Mouse (Mus musculus) neural tube, embryonic 14.5 days (tissue): ENCODE measurements around the gene 4632433K11Rik. TPM values are rescaled to one million over a fixed set of nuclear protein-coding genes. Genes with fewer than 3 reads are reported as not detected.
"Not testable (repeated sequence)": the region's sequence is repeated elsewhere in the genome, so short reads cannot be mapped to it uniquely, and the experiment has no call there.

Experiments
- ATAC-seq: fragments of 200-750 bp; cut with Nextera tagmentation; 2 replicates; pipeline ENCODE4 v1.8.0; 2017; ENCODE audit warnings: low read depth, mild to moderate bottlenecking, moderate TSS enrichment, moderate library complexity
- H3K27ac ChIP-seq: fragments of 300-500 bp; sonication (generic); 2 replicates; pipeline ENCODE4 v1.5.1; 2014; ENCODE audit warnings: low read depth, mild to moderate bottlenecking, control low read depth, low read length, moderate library complexity, mixed read lengths
- H3K27me3 ChIP-seq: fragments of 300-500 bp; sonication (generic); 2 replicates; pipeline ENCODE4 v1.6.1; 2014; ENCODE audit warnings: low read length; ENCODE audit not compliant: control insufficient read depth, insufficient read depth
- H3K36me3 ChIP-seq: fragments of 300-500 bp; sonication (generic); 2 replicates; pipeline ENCODE4 v1.6.1; 2014; ENCODE audit warnings: low read length, mixed read lengths; ENCODE audit not compliant: control insufficient read depth, insufficient read depth
- H3K4me1 ChIP-seq: fragments of 300-500 bp; sonication (generic); 2 replicates; pipeline ENCODE4 v1.6.1; 2014; ENCODE audit warnings: low read length; ENCODE audit not compliant: control insufficient read depth, insufficient read depth
- H3K4me2 ChIP-seq: fragments of 300-500 bp; sonication (generic); 2 replicates; pipeline ENCODE4 v1.6.1; 2014; ENCODE audit warnings: mild to moderate bottlenecking, low read depth, low read length, control low read depth
- H3K4me3 ChIP-seq: fragments of 300-500 bp; sonication (generic); 2 replicates; pipeline ENCODE4 v1.5.1; 2014; ENCODE audit warnings: low read depth, low read length, control low read depth, mixed read lengths
- H3K9ac ChIP-seq: fragments of 300-500 bp; sonication (generic); replicated peaks from 2 replicates; pipeline ENCODE4 v1.6.1; 2014; ENCODE audit warnings: low read depth, mild to moderate bottlenecking, control low read depth, low read length, mixed read lengths
- H3K9me3 ChIP-seq: fragments of 300-500 bp; sonication (generic); 2 replicates; pipeline ENCODE4 v1.6.1; 2016; ENCODE audit warnings: low read length; ENCODE audit not compliant: control insufficient read depth
- WGBS: fragments of 180-500 bp; shearing (Covaris S2); extraction: QIAGEN DNeasy Blood & Tissue Kit; methylation state at CpG from one replicate; pipeline ENCODE4 v1.1.7; 2014; 5-methylcytosine and 5-hydroxymethylcytosine counted together
- polyA plus RNA-seq: library from polyadenylated mRNA; unstranded; fragments of >200 nt; fragmentation: Nextera tagmentation; extraction: Ambion mirVana; gene quantifications from 2 replicates; pipeline ENCODE4 v1.2.1, GENCODE M21; 2014

The 4632433K11Rik gene
- polyA plus RNA-seq, 1 experiment from 2014 or later = not detected

DNA sequence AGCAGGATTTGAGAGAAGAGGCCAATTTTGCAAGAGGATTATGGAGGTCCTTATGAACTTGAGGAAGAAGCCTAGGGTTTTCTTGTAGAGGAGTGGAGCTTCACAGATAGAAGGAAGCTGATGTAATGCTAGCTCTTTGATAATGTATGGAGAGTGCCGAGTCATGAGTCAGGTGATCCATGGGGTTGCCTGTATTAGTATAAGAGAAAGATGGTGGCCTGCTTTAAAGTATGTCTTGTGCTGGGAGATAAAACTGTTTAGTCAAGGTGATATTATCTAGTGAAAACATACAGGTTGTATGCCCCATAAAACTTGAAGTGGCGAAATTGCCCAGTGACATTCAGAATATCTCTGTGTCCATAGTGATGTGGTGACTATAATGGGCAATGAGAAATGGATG, 43.0 kb downstream of the 4632433K11Rik start:
- Histone ChIP-seq H3K4me3 (no peak overlapping the region), H3K27me3 (no peaks in the 10 kb centered on the region; the same call in 1 of the 2 replicates), H3K4me1 (peaks cover 9% of the 10 kb centered on the region; the same call in 1 of the 2 replicates), H3K9me3 (no peaks in the 10 kb centered on the region), H3K9ac (no peak overlapping the region), H3K4me2 (no peak overlapping the region), H3K36me3 (peaks cover 57% of the 10 kb centered on the region), H3K27ac (no peak overlapping the region)
- WGBS = 90% methylated on average over 2 of the region's 2 CpGs
- no peak for ATAC-seq

DNA sequence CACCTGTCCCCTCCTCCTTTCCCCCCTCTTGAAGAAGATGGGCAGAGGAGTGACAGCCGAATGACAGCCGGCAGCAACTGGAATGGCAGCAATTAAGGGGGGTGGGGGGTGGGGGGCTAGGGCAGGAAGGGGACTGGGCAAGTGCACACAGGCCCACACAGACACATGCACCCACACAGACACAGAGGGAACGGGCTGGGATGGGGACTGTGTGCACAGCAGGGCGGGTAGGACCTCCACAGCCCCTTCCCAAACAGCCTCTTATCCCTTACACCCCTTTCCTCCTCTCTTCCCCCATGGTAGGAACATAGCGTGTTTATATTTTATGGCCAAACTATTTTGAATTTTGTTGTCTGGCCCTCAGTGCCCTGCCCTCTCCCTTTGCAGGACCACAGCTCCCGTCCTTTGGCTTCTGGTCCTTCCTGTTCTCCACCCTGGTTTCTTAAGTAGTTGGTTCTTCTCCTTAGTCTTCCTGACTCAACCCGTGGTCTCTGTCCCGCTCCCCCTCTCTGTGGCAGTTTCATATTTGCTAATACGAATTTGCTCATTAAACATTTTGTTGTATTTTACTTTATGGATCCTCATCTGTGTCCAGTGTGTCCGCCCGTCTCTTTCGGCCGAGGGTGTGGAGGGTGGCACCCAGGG, 45.6 kb downstream of the 4632433K11Rik start:
- peak overlapping the region; percentile 93 for H3K4me3 ChIP-seq

DNA sequence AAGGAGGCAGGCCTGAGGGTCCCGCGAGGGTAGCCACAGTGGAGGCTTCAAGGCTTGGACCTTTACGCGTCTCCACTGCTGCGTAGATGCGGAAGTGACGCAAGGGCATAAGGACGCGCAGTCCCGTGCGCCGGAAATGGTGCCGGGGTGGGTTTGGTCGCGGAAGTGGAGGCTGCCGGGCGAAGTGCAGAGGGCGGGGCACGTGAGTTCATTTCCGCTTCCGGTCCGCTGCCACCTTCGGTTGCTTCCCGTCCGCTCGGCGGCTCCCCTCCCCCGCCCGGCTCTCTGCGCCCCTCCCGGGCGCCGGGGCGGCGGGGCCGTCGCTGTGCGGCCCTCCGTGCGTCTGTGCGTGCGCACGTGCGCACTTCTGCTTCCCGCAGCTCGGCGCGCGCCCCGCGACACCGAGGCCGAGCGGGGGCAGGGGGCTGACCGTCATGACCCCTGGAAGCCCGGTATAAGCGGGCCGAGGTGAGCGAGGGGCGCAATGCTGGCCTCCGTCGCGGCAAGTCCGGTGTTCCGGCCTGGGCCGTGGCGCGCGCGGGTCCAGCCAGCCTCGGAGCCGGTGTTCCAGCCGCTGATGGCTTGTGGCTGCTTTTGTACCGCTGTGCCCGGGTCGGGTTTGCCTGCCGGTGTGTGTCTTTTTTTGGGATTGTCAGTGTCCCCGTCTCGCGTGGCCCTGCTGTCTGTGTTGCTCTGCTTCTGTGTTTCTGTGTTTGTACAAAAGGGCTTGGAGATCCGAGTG, 46.3 kb downstream of the 4632433K11Rik start, which contains the start of gene Epn1:
Gene Epn1, plus strand, starts transcription at position 226 of the 742 bp plus-strand sequence.
- H3K36me3 ChIP-seq = peaks cover 38% of the 10 kb centered on the region
- H3K4me3 ChIP-seq = peak within 1 kb of the TSS; percentile 93
- under 1% methylated on average over 77 of the region's 81 CpGs for WGBS
- H3K9ac ChIP-seq = peak within 1 kb of the TSS; percentile 94
- H3K27ac ChIP-seq = peak within 1 kb of the TSS; percentile 90
- H3K4me1 ChIP-seq = peaks cover 12% of the 10 kb centered on the region; the same call in 1 of the 2 replicates
- H3K9me3 ChIP-seq = no peaks in the 10 kb centered on the region
- peak within 1 kb of the TSS; percentile 71 for H3K4me2 ChIP-seq
- H3K27me3 ChIP-seq = no peaks in the 10 kb centered on the region; the same call in 1 of the 2 replicates
- peak; percentile 98 for ATAC-seq

More for the DNA sequence above, 45.6 kb downstream of the 4632433K11Rik start:
- ATAC-seq = peak; percentile 61
- WGBS = 50% methylated on average over 9 of the region's 13 CpGs
- H3K27me3 ChIP-seq, H3K9me3 ChIP-seq: not testable (repeated sequence)
- Histone ChIP-seq H3K36me3 (peaks cover 39% of the 10 kb centered on the region), H3K27ac (peak overlapping the region; percentile 90), H3K4me2 (peak overlapping the region; percentile 71), H3K9ac (peak overlapping the region; percentile 32; the same call in 1 of the 2 replicates), H3K4me1 (peaks cover 12% of the 10 kb centered on the region; the same call in 1 of the 2 replicates)

DNA sequence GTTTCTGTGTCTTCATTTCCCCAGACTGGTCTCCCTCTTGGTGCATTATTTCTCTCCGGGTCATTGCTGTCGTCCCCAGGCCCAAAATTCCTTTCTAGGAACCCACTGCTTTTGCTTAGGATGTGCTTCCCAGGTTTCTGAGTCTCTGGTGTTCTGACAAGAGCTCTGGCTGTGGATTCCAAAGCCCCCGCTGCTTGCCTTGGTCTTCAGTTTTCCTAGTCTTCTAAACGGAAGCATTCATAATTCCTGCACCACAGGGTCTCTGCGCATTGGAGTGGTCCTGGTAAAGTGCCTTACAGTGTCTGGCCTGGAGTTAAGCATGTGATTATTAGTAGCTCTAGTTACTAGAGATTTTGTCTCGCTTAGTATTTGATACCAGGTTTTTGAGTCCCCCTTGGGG, 46.9 kb downstream of the 4632433K11Rik start:
- no peak for ATAC-seq
- Histone ChIP-seq H3K4me3 (peak overlapping the region; percentile 93), H3K4me1 (peaks cover 12% of the 10 kb centered on the region; the same call in 1 of the 2 replicates), H3K27me3 (no peaks in the 10 kb centered on the region; the same call in 1 of the 2 replicates), H3K36me3 (peaks cover 32% of the 10 kb centered on the region), H3K9ac (peak overlapping the region; percentile 94), H3K9me3 (no peaks in the 10 kb centered on the region), H3K4me2 (peak overlapping the region; percentile 71), H3K27ac (peak overlapping the region; percentile 90; the same call in 1 of the 2 replicates)
- 20% methylated on average over 6 of the region's 6 CpGs for WGBS

DNA sequence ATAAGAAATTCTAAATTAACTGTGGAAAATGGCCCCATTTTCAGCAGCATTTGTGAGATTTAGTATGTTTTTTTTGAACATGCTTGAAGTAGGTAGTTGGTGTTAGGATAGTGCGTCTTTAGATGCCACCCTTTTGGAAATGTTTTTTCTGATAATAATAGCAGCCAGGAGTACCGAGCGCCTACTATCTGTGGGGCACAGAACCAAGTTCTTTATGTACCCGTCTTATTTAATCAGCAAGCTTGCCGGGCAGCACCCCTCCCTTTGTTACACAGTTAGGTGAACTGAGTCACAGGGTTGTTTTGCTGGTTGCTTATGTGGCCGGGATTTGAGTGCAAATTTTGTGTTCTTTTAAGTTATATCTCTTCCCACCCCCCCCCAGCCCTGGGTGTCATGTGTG, 47.3 kb downstream of the 4632433K11Rik start:
- Histone ChIP-seq H3K9me3 (no peaks in the 10 kb centered on the region), H3K4me2 (peak overlapping the region; percentile 71), H3K27ac (no peak overlapping the region), H3K4me1 (peaks cover 12% of the 10 kb centered on the region; the same call in 1 of the 2 replicates), H3K27me3 (no peaks in the 10 kb centered on the region; the same call in 1 of the 2 replicates), H3K4me3 (peak overlapping the region; percentile 93), H3K36me3 (peaks cover 29% of the 10 kb centered on the region), H3K9ac (peak overlapping the region; percentile 94; the same call in 1 of the 2 replicates)
- no peak for ATAC-seq
- 78% methylated on average over 6 of the region's 6 CpGs for WGBS

DNA sequence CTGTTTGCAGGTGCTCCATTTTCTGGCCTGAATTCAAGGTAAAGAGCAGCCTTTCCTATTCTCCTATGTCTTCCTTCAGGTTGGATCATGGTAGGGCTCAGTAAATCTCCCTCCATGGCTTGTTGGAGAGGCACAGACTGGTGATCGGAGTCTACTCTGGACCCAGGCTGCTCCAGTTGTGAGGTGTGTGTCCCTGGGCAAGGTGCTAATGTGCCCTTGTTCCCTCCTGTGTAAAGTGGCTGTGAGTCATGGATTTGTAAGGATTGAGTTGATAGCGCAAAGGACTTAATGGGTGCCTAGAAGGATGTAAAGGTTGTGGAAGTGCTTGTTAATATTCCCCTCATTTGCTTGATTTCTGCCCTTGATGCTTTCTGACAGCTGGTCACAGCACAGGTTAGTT, 48.0 kb downstream of the 4632433K11Rik start:
- Histone ChIP-seq H3K4me2 (peak overlapping the region; percentile 14; the same call in 1 of the 2 replicates), H3K4me3 (no peak overlapping the region), H3K4me1 (peaks cover 12% of the 10 kb centered on the region; the same call in 1 of the 2 replicates), H3K36me3 (peaks cover 22% of the 10 kb centered on the region), H3K9ac (no peak overlapping the region), H3K9me3 (no peaks in the 10 kb centered on the region), H3K27me3 (no peaks in the 10 kb centered on the region; the same call in 1 of the 2 replicates), H3K27ac (no peak overlapping the region)
- 97% methylated on average over 2 of the region's 2 CpGs for WGBS
- ATAC-seq = no peak

DNA sequence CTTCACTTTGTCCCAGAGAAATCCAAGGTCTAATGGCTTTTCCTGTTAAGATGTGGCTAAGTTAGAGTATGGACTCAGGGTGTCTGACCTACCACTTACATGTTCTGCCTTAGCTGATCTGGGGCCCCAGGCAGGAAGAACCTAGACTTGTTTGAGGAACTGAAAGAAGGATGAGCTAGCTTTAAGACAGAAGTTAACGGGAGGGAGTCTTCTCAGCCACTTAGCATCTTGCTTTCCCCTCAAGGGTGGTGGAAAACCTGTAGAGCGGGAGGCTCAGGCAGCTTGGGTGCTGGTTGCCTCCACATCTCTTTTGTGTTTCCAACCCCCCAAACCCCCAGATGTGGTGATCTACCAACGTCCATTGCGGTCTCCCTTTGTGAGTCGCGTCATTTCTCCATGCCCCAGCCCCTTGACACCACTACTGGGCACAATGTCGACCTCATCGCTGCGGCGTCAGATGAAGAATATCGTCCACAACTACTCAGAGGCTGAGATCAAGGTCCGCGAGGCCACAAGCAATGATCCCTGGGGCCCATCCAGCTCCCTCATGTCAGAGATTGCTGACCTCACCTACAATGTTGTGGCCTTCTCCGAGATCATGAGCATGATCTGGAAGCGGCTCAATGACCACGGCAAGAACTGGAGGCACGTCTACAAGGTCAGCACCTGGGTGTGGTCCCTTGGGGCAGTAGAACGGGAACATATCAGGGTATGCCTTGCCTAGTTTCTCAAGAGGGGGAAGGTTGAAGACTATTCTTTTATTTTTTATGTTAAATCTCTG, 49.6 kb downstream of the 4632433K11Rik start:
- ATAC-seq = no peak
- WGBS = 96% methylated on average over 18 of the region's 18 CpGs
- no peak overlapping the region for H3K27ac ChIP-seq
- H3K4me2 ChIP-seq = no peak overlapping the region
- no peaks in the 10 kb centered on the region; the same call in 1 of the 2 replicates for H3K27me3 ChIP-seq
- no peaks in the 10 kb centered on the region for H3K9me3 ChIP-seq
- 0 out of 2 replicates have a peak, but pooled peaks cover 6% of the 10 kb centered on the region for H3K36me3 ChIP-seq
- H3K4me1 ChIP-seq = peaks cover 12% of the 10 kb centered on the region; the same call in 1 of the 2 replicates
- H3K9ac ChIP-seq = no peak overlapping the region
- H3K4me3 ChIP-seq = no peak overlapping the region
